Mouse (Mus musculus) heart, postnatal 14 days (tissue): ENCODE results near the gene Sun2. TPM values are rescaled to one million over a fixed set of nuclear protein-coding genes. Genes with fewer than 3 reads are reported as not detected.

ENCODE experiments used
- DNase-seq, 2 experiments: peaks; one replicate each; pipeline ENCODE4 v3.0.0; 2021 to 2022
- intact Hi-C: fragments of 180-260 bp; cut with DNase I; formaldehyde crosslinking; loops from one replicate; pipeline ENCODE4 v1.15.1; 2025
- total RNA-seq, 2 experiments: library from RNA; stranded (reverse); gene quantifications; 2 replicates each; pipeline ENCODE4 v1.2.3; 2021

Sun2 gene
- total RNA-seq, 2 experiments from 2014 or later: 70.6 to 73.4 TPM

DNA sequence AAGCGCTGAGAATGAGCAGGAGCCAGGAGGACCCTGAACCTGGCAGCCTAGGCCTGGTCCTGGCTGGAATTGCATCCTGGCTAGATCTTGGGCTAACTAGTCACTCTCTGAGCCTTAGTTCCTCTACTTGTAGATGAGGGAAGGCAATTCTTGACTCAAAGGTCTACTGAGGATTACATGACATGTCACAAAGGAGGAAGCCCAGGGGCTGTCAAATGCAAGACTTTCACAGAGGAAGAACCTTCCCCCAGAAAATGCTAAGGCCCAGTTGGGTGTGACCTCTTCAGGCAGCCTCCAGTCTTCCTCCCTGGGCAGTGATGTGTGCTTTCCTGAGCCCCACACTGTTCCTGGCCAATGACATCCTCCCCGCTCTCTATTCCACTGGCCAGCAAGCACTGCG, 14.8 kb upstream of the Sun2 start:
- intact Hi-C loops: no loop called here
- DNase-seq: no peak

DNA sequence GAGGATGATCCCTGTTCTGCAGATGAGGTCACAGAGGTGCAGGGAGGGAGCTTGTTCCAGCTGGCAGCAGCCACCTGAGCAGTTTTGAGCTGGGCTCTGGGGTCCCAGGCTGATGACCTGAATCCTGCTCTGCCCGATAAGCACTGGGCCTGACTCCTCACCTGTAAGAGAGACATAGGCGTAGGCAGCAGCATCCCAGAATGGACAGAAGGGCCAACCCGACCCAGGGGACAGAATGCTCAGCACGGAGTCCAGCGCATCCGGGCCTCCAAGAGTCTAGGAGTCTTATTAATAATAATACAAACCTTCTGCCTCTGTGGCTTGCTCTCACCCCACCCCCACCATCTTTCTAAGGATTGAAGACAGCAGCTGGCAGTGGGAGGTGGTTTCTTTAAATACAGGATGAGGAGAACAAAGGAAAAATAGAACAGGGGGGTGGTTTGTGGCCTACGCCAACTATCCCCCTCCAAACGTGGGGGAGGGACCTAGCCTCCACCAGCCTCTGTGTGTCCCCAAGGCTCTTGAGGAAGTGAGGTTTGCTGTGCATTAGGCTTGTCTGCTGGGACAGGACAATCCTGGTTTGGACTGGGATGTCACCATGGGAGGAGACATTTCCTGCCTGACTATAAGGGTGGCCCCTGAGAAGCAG, 13.8 kb upstream of the Sun2 start:
- intact Hi-C loops: no loop called here
- DNase-seq: no peak

DNA sequence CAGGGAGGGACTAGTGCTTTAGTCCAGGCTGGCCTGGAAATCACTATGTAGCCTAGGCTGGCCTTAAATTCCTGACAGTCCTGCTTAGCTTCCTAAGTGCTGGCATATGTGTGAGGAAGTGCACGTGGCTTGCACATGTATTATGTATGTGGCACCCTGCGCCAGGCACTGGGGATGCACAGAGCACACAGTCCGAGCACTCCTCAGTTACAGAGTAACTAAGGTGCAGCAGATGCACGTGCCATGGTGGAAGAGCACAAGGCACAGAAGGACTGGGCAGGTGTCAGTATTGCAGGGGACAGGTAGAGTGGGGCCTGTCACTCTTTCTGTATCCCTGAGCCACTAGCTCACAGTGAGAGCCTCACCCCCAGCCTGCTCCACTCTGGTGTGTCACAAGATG, 12.8 kb upstream of the Sun2 start:
- DNase-seq: no peak
- intact Hi-C loops: no loop called here

DNA sequence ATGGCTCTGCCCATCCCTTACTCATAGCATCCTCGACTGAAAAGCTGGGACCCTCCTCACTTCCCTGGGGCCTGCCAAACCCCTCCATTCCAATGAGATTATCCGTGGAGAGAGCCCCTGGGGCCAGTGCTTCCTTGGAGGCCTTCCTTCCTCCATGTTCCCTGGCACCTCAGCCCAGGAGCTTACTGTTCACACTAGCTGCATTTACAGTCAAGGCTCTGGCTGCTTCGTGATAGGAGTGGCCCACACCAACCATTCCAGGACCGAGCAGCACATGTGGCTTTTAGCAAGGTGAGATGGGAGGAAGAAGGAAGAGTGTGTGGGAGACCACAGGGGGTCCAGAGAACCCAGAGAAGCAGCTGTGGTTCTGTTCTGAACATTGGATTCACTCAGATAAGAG, 11.5 kb upstream of the Sun2 start:
- intact Hi-C loops: loop anchor here (2.0 to 5.0 kb wide), 5 partner anchors 38 to 323 kb away; no protein-coding TSS in a partner anchor
- DNase-seq: no peak

DNA sequence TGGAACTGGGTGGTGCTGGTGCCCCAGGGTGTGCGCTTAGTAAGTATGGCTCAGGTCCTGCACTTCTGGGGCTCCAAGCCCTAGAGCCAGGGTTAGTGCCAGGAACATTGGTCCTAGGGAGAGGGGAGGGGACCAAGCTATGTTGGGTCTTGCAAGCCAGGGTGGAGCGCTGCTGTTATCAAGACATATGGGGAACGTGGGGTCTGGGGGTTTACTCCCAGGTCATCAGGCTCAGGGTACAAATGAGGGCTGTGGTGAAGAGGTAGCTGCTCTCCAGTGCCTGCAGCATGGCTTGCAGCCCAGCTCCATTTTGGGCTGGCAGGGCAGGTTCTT, 11.1 kb upstream of the Sun2 start:
- no peak for DNase-seq
- intact Hi-C loops: loop anchor here (2.0 to 5.0 kb wide), 5 partner anchors 39 to 324 kb away; no protein-coding TSS in a partner anchor

DNA sequence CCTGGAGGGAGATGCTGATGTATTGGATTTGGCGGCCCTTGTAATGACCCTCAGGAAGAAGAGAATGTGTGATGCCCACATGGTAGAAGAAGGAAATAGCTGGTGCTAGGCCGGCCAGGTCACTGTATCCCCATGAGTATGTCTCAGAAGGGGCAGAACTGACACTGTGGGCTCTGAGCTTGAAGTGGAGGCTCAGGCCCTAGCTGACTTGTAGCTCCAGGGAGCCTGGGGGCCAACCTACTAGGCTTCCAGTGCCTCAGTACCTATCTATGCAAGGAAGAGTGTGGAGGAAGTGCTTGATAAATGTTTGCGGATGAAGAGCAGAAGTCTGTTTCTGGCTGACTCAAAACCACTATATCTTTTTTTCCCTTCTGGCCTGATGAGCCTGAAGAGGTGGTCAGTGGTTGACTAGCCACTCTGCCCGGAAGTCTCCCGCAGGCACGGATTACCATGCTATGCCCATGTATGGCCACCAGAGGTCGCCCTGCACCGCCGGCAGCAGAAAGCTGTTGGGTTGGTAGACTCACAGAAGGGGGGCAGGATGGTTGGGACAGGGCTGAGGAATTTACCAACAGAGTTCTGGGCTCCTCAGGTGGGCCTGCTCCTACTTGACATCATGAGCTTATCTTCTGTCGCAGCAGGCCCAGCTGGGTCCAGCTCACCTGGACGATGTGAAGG, 10.5 kb upstream of the Sun2 start:
- peak; percentile 81 to 89 for DNase-seq
- intact Hi-C loops: loop anchor here (2.0 to 5.0 kb wide), 5 partner anchors 39 to 324 kb away; no protein-coding TSS in a partner anchor

DNA sequence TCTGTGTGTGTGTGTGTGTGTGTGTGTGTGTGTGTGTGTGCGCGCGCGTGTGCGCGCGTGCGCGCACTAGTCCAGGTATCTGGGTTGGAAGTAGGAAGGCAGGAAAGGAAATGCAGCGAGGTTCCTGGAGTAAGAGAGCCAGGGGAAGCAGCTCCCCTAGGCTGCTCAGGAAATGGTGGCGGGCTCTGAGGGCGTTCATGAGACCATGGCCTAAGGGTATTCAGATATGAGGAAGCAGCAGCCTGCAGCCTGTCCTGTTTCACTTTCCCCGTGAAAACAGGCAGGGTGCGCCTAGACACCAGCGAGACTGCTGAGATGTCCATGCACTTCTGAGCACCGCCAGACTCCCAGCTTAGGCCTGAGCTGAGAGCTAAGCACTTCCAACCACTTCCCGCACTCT, 9.4 kb upstream of the Sun2 start:
- intact Hi-C loops: loop anchor here (2.0 to 5.0 kb wide), 5 partner anchors 41 to 326 kb away; no protein-coding TSS in a partner anchor
- no peak for DNase-seq

DNA sequence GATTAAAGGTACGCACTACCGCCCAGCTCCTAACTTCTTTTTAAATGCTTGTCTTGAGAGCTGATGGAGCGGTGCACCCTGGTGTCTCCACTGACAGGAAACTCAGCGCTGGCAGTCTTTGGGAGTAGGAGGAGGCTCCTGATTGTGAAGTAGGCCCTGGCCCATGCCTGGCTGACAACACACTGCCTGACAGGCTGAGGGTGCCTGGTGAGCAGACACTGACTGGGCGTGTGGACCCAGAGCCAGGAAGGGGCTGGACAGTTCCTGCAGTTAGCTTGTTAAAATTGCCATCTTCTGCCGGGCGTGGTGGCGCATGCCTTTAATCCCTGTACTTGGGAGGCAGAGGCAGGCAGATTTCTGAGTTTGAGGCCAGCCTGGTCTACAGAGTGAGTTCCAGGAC, 7.9 kb upstream of the Sun2 start:
- no peak for DNase-seq
- intact Hi-C loops: loop anchor here (5.0 kb wide), 4 partner anchors 42 to 327 kb away; no protein-coding TSS in a partner anchor

DNA sequence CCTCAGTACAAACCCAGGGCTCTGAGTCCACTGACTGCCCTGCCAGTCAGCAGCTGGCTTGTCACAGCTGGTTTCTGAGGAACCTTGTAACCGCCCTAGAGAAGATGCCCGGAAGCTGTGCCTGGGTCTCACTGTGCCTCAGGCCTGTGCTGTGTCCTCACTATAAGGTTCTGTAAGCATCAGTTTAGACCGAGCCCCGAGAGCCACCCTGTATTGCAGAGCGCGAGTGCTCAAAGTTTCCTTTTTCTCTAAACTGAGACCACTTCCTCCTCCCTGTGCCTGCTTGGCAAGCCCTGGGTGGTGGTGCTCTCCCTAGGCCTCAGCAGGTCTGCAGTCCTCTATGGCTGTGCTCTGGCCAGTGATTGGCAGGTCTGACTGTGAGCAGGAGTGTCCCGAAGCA, 6.8 kb upstream of the Sun2 start:
- no peak for DNase-seq
- intact Hi-C loops: no loop called here

DNA sequence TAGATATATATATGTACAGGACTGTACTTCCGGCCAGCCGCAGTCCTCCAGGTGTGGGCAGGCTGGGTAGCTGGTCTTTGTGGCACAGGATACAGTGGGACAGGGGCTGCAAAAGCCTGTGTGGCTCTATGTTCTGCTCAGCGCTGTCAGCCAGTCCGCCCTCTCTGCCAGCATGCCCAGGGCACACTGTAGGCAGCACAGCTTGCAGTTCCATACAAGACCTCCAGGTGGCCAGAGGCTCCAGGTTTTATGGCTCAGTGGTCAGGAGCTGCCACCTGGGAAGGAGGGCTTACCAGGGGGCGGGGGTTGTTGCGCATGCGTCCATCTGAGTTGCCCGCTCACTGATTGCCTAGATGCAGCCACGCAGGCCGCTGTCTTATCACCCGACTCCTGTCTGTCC, 5.7 kb upstream of the Sun2 start:
- no peak for DNase-seq
- intact Hi-C loops: no loop called here

DNA sequence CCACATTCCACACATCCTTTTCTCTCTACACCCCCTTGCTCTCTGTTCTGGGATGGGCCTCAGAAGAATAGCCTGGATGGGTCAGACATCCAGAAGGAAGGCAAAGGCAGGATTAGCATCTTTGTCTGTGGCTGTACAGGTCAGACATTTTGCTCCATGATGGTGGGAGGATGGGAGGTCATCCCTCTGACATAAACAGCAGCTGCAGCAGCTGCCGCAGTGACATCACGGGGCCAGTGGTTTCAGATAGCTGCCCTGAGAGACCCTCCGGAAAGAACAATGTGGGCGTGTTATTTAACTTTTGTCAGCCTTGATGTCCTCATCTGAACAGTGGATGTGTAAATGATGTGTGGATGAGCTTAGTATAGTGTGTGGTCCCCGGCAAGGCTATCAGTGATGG, 3.5 kb upstream of the Sun2 start:
- no peak for DNase-seq
- intact Hi-C loops: no loop called here

DNA sequence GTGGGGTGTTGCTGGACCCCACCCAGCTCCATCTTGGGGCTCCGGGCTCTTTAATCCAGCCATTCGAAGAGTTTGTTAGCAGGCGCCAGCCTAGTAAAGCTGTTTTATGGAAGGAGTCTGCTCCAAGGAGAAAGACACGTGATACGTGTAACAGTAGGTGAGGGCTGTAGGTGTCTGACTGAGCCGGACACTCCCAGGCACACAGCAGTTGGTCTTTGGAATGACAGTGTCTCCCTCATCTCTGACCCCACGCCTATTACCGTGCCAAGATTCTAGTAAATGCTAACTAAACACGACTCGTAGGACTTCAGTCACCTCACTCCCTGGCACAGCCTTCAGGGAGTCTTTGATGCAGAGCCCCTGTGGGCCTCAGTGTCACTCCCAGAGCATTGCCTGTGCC, 3.0 kb upstream of the Sun2 start:
- intact Hi-C loops: no loop called here
- no peak for DNase-seq

DNA sequence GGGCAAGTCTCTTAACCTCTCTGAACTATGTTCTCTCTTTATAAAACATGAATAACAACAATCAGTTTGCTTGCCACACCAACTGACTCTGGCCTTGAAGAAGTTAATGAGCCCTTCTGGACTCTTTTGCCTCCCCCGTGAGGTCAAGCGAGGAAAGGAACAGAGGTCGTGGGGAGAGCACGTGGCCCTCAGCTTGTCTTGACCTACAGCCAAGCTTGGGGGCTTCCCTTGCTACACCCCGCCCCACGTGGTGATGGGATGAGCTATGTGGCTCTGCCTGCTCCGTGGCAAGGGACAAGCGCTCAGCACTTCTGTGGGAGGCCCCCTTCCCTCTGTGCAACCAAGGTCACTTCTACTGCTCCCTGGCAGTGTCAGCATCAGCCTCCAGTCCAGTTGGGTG, 2.4 kb upstream of the Sun2 start:
- DNase-seq: no peak
- intact Hi-C loops: no loop called here

DNA sequence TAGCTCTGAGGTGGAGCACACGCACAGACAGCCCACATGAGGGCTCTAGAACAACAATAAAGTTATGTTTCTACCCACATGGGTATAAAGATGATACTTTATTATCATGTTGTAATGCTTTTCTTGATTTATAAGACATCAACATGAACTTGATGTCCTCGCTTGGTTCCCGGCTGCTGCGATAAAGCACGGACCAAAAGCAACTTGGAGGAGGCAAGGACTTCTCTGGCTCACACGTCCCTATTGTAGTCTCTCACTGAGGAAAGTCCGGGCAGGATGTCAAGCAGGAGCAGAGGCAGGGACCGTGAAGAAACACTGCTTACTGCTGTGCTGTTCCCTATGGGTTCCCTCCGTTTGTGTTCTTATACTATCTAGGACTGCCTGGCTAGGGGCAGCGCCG, 1.7 kb upstream of the Sun2 start:
- DNase-seq: no peak
- intact Hi-C loops: no loop called here

DNA sequence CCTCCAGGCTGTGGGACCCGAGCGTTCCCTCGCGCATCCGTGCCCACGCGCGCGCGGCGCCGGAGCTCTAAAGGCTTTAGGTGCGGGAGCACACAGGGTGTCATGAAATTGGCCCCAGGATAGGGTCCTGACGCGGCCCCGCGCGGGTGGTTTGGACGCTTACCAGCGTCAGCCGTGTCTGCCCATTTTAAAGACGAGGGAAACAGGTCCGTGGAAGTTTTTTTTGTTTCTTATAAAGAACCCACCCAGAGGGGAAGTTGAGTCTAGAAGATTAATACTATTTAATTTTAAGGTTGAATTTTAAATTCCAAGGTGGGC, 329 bp upstream of the Sun2 start:
- no peak for DNase-seq
- intact Hi-C loops: no loop called here

DNA sequence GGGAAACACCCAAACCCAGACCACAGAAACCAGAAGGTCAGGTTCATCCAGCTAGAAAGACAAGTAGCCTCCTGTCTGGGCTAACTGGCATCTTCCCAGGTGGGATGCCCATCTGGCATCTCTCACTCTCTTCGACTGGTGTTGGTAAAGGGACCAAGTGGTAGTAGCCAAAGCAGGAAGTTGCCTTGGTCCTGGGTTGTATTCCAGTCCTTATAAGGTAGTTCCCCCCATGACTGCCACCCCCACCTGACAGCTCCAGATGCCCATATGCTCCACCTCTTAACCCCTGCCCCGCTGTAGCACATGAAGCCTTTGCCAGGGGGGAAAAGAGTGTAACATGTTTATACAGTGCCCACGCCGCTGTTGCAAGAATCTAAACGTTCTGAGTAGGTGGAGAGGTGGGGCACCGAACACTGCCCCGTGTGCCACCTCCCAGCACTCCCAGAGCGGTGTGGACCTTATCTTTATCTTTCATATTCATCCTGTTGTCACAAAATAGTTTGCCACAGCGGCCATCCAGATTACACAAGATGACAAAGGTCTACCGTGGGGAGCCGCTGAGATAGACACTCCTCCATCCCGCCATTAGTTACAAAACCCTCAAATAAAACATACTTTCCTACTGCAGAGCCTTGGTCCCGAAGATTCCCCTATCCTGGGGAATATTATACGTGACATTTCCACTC, 1.0 kb downstream of the Sun2 start:
- intact Hi-C loops: no loop called here

DNA sequence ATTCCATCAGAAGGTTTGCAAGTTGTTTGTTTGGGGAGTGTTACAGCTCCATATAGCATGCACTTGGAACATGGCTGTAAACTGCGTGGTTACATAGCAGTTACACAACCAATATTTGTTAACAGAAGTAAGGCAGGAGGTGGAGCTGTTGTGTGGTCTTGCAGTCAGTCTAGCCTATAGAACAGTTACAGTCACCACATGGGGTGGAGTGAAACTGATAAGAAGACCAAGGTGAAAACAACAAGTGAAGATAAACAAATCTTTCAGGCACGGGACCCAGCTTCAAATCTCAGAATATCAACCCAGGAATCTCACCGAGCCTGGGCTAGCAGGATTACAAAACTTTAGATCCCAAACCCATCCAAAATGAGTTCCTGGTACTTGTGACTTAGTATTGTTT, 1.6 kb downstream of the Sun2 start:
- no peak for DNase-seq
- intact Hi-C loops: no loop called here

More for the DNA sequence above, 1.0 kb downstream of the Sun2 start:
- DNase-seq: peak in 1 of 2 experiments; percentile 41

DNA sequence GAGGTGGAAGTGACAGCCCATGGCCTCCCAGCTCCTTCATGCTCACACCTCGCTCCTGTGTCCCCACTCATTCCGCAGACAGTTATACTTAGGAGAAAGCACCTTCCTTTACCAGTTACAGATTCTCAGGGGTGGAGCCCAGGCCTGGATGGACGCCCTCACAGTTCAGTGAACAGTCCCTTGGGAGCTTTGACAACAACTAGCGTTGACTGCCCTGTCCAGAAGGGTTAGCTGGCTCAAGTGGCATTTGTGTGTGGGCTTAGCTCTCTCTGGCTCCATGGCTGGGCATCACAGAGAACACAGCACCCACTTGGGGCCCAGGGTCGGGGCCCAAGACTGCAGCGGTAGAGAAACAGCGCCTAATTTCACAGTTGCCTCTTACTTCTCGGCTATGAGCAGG, 8.0 kb downstream of the Sun2 start:
- intact Hi-C loops: no loop called here

DNA sequence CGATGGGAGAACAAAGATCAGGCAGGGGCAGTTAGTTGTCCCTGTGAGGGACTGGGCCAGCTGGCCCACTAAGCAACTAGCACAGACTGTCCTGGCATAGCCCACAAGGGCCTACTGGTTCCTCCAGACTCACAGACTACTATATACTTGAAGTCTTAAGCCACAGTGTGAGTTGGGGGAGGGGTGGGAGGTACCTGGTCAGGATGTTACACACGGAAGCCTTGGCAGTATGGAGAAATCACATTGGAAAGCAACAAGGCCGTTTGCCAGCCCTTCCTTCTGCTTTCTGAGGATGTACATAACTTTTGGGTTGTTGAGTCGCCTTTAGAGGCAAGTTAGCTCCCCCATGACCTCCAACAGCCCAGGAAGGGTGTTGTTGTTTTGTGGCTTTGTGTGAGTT, 8.7 kb downstream of the Sun2 start:
- no peak for DNase-seq
- intact Hi-C loops: no loop called here

More for the DNA sequence above, 8.0 kb downstream of the Sun2 start:
- DNase-seq: no peak

DNA sequence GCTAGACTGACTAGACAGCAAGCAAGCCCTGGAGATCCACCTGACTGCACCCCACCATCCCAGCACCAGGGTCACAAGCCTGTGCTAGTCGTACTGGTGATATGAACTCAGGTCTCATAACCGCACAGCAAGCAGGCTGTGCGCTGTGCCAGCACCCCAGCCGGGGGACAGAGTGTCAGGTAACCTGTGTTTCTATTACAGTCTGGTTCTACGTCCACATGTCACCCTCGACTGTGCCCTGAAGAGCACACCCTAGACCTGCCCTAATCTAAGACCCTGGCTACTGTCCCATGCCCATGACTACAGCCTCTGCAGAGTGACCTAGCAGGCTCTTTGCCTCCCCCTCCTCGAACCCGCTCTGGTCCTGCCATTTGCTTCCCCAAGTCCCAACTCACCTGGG, 9.1 kb downstream of the Sun2 start:
- DNase-seq: no peak
- intact Hi-C loops: no loop called here

DNA sequence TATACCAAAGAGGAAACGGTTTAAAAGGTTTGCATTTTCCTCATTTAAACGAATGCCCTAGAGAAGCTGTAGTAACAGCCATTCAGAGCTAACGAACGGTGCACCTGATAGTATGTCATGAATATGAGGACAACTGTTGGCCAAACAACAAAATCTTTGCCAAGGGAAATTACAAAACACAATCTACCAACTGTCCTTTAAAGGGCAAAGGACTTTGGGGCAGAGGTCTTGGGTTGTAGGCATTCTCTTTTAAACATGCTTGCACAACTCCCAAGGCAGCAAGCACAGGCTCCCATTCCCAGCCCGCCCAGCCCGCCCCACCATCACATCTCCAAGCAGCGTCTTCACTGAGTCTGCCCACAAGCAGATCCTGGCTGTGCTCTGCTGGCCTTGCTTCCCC, 10.8 kb downstream of the Sun2 start:
- DNase-seq: no peak
- intact Hi-C loops: no loop called here
